Mouse (Mus musculus) liver, embryonic 14.5 days (tissue): ENCODE measurements around the gene Mum1. TPM values are rescaled to one million over a fixed set of nuclear protein-coding genes. Genes with fewer than 3 reads are reported as not detected.

Experiments
- ATAC-seq: fragments of 200-750 bp; cut with Nextera tagmentation; 2 replicates; pipeline ENCODE4 v1.8.0; 2017; ENCODE audit warnings: moderate number of reproducible peaks, mild to moderate bottlenecking, moderate library complexity; ENCODE audit not compliant: insufficient read depth
- DNase-seq, 3 experiments: peaks; one replicate each; pipeline ENCODE4 v3.0.0-alpha.2; 2012 to 2013; ENCODE audit warnings: low read depth in 3 of 3, low spot score in 3 of 3
- H3K27ac ChIP-seq: fragments of 300-500 bp; sonication (generic); 2 replicates; pipeline ENCODE4 v1.5.1; 2014; ENCODE audit warnings: moderate library complexity, mild to moderate bottlenecking, control low read depth, inconsistent platforms
- H3K27me3 ChIP-seq: fragments of 300-500 bp; sonication (generic); 2 replicates; pipeline ENCODE4 v1.6.1; 2014; ENCODE audit warnings: mild to moderate bottlenecking, low read length, moderate library complexity; ENCODE audit not compliant: control insufficient read depth, insufficient read depth
- H3K36me3 ChIP-seq: fragments of 300-500 bp; sonication (generic); replicated peaks from 2 replicates; pipeline ENCODE4 v1.6.1; 2014; ENCODE audit warnings: low read depth; ENCODE audit not compliant: control insufficient read depth, insufficient read depth
- H3K4me1 ChIP-seq, 2 experiments: fragments of 200-500 bp in 1 of 2; fragments of 300-500 bp in 1 of 2; sonication (generic) in 1 of 2; replicated peaks; 2 replicates each; pipeline ENCODE4 v1.6.1; 2012 to 2014; ENCODE audit warnings: antibody characterized with exemption in 1 of 2, inconsistent platforms in 1 of 2, low read length in 1 of 2; ENCODE audit not compliant: control insufficient read depth in 2 of 2, insufficient read depth in 2 of 2
- H3K4me2 ChIP-seq: fragments of 300-500 bp; sonication (generic); 2 replicates; pipeline ENCODE4 v1.6.1; 2014; ENCODE audit warnings: low read depth, mild to moderate bottlenecking, control low read depth, moderate library complexity
- H3K4me3 ChIP-seq, 2 experiments: fragments of 200-500 bp in 1 of 2; fragments of 300-500 bp in 1 of 2; sonication (generic) in 1 of 2; 2 replicates each; pipeline ENCODE4 v1.5.1; 2012 to 2014; ENCODE audit warnings: low read depth in 2 of 2, low read length in 2 of 2, mild to moderate bottlenecking in 2 of 2, control low read depth in 1 of 2, inconsistent platforms in 1 of 2, moderate library complexity in 1 of 2; ENCODE audit not compliant: insufficient read depth in 1 of 2
- H3K9ac ChIP-seq: fragments of 300-500 bp; sonication (generic); replicated peaks from 2 replicates; pipeline ENCODE4 v1.6.1; 2014; ENCODE audit warnings: mild to moderate bottlenecking, control low read depth, moderate library complexity
- H3K9me3 ChIP-seq: fragments of 300-500 bp; sonication (generic); 2 replicates; pipeline ENCODE4 v1.6.1; 2016; ENCODE audit warnings: low read length, mixed read lengths; ENCODE audit not compliant: control insufficient read depth
- CTCF ChIP-seq: IDR thresholded peaks from 2 replicates; pipeline ENCODE4 v1.5.1; 2016; ENCODE audit warnings: antibody characterized with exemption, low read depth, control low read depth
- EP300 ChIP-seq: IDR thresholded peaks from 2 replicates; pipeline ENCODE4 v1.6.1; 2016; ENCODE audit warnings: antibody characterized with exemption, low read depth
- WGBS: fragments of 180-500 bp; shearing (Covaris S2); extraction: QIAGEN DNeasy Blood & Tissue Kit; methylation state at CpG from one replicate; pipeline ENCODE4 v1.1.7; 2014; ENCODE audit not compliant: insufficient replicate concordance; 5-methylcytosine and 5-hydroxymethylcytosine counted together
- polyA plus RNA-seq, 2 experiments: library from polyadenylated mRNA; depleted of rRNA in 1 of 2; stranded (reverse) in 1 of 2; unstranded in 1 of 2; fragments of >200 nt; fragmentation: Nextera tagmentation in 1 of 2; extraction: Ambion mirVana in 1 of 2; gene quantifications; 2 replicates each; pipeline versions ENCODE4 v1.2.1 to v1.2.3; 2012 to 2014

The Mum1 gene
- polyA plus RNA-seq, 2 experiments = 13.2 to 18.8 TPM

DNA sequence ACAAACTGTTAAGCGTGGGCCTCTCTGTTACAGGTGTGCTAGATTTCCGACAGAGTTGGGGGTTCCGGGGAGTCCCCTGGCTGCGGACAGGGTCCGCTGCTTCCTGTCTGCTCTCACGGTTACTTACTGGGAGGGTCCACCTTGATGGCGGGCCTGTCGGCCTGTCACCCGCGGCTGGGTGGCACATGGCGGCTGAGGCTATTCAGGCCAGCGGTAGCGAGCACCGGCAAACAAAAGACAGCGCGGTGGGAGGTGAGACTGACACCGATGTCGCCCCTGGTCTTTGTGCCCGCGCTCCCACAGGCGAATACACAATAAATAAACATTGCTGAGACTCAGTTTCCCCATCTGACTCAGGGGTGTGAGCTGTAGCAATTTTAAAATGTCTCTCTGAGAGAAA, 36.2 kb upstream of the Mum1 start:
- no peaks in the 10 kb centered on the region for H3K36me3 ChIP-seq
- no peak overlapping the region for H3K27ac ChIP-seq
- peaks cover 67% of the 10 kb centered on the region for H3K27me3 ChIP-seq
- peaks cover 0 to 2% of the 10 kb centered on the region in 2 experiments; a peak in 1 of 4 replicates for H3K4me1 ChIP-seq
- no peak for TF ChIP-seq EP300
- TF ChIP-seq CTCF = no peak
- ATAC-seq (no peak), DNase-seq (no peak)
- WGBS = 4% methylated on average over 21 of the region's 21 CpGs
- H3K4me3 ChIP-seq = peak overlapping the region in 1 of 2 experiments; percentile 33; a peak in 2 of 4 replicates
- no peaks in the 10 kb centered on the region for H3K9me3 ChIP-seq
- peak overlapping the region; percentile 54 for H3K4me2 ChIP-seq
- no peak overlapping the region for H3K9ac ChIP-seq

DNA sequence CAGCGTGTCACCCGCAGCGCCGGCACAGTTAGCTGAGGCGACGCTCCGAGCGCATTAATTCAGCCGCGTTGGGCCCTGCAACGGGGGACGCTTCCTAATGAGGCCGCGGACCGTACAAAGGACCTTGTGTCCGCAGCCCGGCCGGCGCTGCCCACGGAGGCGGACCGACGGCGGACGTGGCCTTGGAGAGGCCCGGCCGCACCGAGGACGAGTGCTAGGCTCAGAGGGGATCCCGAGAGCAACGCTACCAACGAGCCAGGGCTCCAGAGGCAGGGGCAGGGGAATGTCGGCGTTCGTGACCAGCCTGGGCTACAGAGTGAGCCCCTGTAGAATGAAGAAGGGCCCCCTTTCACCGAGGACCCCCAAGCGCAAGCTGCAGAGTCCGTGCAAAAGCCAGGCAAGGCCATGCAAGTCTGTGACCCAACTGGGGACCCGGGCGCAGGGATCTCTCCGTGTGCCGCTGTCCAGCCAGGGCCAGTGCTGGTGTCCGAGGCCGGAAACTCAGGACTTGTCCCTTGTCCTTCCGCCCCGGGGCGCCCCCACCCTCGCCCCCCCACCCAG, 35.7 kb upstream of the Mum1 start:
- Histone ChIP-seq H3K27me3 (peaks cover 66% of the 10 kb centered on the region), H3K9ac (no peak overlapping the region), H3K27ac (no peak overlapping the region), H3K9me3 (no peaks in the 10 kb centered on the region), H3K4me3 (peak overlapping the region in 1 of 2 experiments; percentile 33; a peak in 2 of 4 replicates), H3K4me1 (peaks cover 0 to 2% of the 10 kb centered on the region in 2 experiments; a peak in 1 of 4 replicates), H3K36me3 (no peaks in the 10 kb centered on the region), H3K4me2 (peak overlapping the region; percentile 54)
- no peak for ATAC-seq
- under 1% methylated on average over 48 of the region's 48 CpGs for WGBS
- no peak for DNase-seq
- TF ChIP-seq CTCF = no peak

DNA sequence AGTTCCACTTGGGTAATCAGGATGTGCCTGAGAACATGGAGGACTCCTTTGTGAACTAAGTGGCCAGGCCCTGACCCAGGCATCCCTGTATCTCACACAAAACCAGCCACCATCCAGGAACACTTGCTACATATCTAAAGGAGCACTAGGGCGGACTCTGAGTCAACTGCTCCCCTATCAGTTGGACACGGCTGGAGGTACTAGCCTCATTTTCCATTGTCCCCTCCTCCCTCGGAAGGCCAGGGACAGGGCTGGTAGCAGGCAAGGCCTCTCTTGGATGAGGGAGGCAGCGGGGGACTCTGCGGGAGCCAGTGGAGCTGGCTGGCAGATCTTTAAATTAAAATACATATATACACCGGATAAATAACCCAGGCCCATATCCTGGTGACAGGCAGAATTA, 32.3 kb upstream of the Mum1 start:
- H3K9ac ChIP-seq = no peak overlapping the region; the same call in 1 of the 2 replicates
- H3K4me3 ChIP-seq = no peak overlapping the region
- no peak overlapping the region for H3K27ac ChIP-seq
- TF ChIP-seq EP300 (no peak), CTCF (no peak)
- no peak overlapping the region for H3K4me2 ChIP-seq
- ATAC-seq = peak; percentile 47; the same call in 1 of the 2 replicates
- WGBS = 58% methylated on average over 6 of the region's 6 CpGs
- H3K27me3 ChIP-seq = peaks cover 36% of the 10 kb centered on the region
- no peak for DNase-seq
- H3K4me1 ChIP-seq = peaks cover 0 to 2% of the 10 kb centered on the region in 2 experiments; a peak in 1 of 4 replicates
- H3K9me3 ChIP-seq = no peaks in the 10 kb centered on the region
- H3K36me3 ChIP-seq = no peaks in the 10 kb centered on the region

DNA sequence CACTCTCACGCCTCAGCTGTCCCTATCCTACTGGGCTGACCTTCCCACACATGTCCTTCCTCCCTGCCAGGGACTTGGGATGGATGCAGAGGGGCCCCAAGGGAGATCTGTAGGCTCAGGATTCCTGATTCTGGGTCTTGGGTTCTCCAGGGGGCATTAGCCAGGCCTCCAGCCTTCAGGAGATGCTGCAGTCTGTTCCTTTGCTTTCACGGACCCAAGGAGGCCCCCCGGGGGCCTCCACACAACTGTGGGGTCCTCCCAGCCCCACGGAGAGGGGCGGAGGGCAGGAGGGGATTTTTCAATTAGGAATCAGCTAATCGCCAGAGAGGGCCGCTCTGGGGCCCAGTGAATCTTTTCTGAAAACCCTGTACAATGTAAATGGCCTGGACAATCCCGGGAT, 31.8 kb upstream of the Mum1 start:
- TF ChIP-seq EP300 (no peak), CTCF (no peak)
- H3K4me1 ChIP-seq = peaks cover 0 to 2% of the 10 kb centered on the region in 2 experiments; a peak in 1 of 4 replicates
- H3K27me3 ChIP-seq = peaks cover 32% of the 10 kb centered on the region
- H3K4me3 ChIP-seq = no peak overlapping the region
- no peaks in the 10 kb centered on the region for H3K36me3 ChIP-seq
- no peak overlapping the region for H3K4me2 ChIP-seq
- DNase-seq = no peak
- ATAC-seq = no peak
- 63% methylated on average over 8 of the region's 8 CpGs for WGBS
- H3K9ac ChIP-seq = no peak overlapping the region
- H3K27ac ChIP-seq = no peak overlapping the region
- H3K9me3 ChIP-seq = no peaks in the 10 kb centered on the region

DNA sequence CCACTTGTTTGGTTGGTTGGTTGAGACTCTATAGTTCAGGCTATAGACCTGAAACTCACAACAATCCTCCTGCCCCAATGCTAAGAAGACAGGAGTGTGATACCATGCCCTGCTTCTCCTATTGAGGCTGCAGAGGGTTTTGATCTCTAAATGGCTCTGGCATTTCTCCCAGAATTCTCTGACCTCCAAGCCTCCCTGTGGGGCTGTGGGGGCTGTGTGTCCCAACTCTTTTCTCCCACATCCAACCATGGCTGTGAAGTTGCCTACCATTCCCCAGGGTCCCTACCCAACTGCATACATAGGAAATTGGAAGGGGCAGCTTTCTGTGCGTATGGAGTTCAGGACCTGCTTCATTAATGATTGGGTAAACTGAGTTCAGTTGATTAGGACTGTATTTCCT, 30.1 kb upstream of the Mum1 start:
- no peak overlapping the region for H3K27ac ChIP-seq
- DNase-seq (no peak), ATAC-seq (no peak)
- H3K27me3 ChIP-seq = peaks cover 14% of the 10 kb centered on the region
- no peaks in the 10 kb centered on the region for H3K9me3 ChIP-seq
- TF ChIP-seq CTCF (no peak), EP300 (no peak)
- no peak overlapping the region for H3K4me3 ChIP-seq
- no peak overlapping the region for H3K9ac ChIP-seq
- WGBS = 60% methylated on average over 1 of the region's 1 CpGs
- no peaks in the 10 kb centered on the region for H3K36me3 ChIP-seq
- peaks cover 0 to 2% of the 10 kb centered on the region in 2 experiments; a peak in 1 of 4 replicates for H3K4me1 ChIP-seq
- H3K4me2 ChIP-seq = no peak overlapping the region
